Mouse (Mus musculus): ENCODE data around the gene Lamb3.

GRCm38 (mm10) chr1:193250026-193250425, 42.5 kb downstream of the Lamb3 start:
- TF ChIP-seq POLR2A (IDR thresholded peaks at IDR 0.05; ENCODE audit: insufficient read depth, low read depth, low read length) (no peak), CTCF (IDR thresholded peaks at IDR 0.05; ENCODE audit: insufficient read depth, low read depth, low read length) (no peak)

All from olfactory bulb, adult 2 months (tissue).